Mouse (Mus musculus): ENCODE measurements around the gene Hist2h2be. TPM values are rescaled to one million over a fixed set of nuclear protein-coding genes. Genes with fewer than 3 reads are reported as not detected.
A peak's percentile ranks its signal among the peaks of the same experiment; 100 is the strongest.

The Hist2h2be gene
- total and polyA plus RNA-seq, 3 experiments: 2.3 to 3.8 (median 2.9) TPM

- no peak for TF ChIP-seq MYC (IDR thresholded peaks at IDR 0.05; ENCODE audit: low read depth, low read length)
- no peak for TF ChIP-seq JUND (conservative IDR thresholded peaks at IDR 0.05; ENCODE audit: low read depth, low read length)
- no peak for TF ChIP-seq BHLHE40 (IDR thresholded peaks at IDR 0.05; ENCODE audit: low read depth, low read length)
- TF ChIP-seq NELFE (IDR thresholded peaks at IDR 0.05; ENCODE audit: low read depth, low read length): no peak
- no peak for TF ChIP-seq ZC3H11A (IDR thresholded peaks at IDR 0.05; ENCODE audit: low read depth, low read length)
- H3K4me2 ChIP-seq (ENCODE audit: insufficient read depth, low read depth, poor library complexity, severe bottlenecking): peak overlapping the region; percentile 90
- H3K4me1 ChIP-seq (ENCODE audit: control insufficient read depth in 1 of 2, insufficient read depth in 2 of 2): peaks cover 5 to 21% of the 10 kb centered on the region in 2 experiments; a peak in 3 of 4 replicates
- H3K27me3 ChIP-seq (replicated peaks): no peaks in the 10 kb centered on the region
- no peak for DNase-seq (ENCODE audit: extremely low read depth)
- H3K36me3 ChIP-seq (replicated peaks in 1 of 2; ENCODE audit: control insufficient read depth in 1 of 2, insufficient read depth in 1 of 2, low read length in 1 of 2): peaks cover 12 to 44% of the 10 kb centered on the region in 2 experiments
- dilution Hi-C loops (cut with MboI; ENCODE audit: extremely low pct_ligation_motif_present, extremely low pct_unique_long_range_greater_than_20kb, low sequenced_read_pairs) (no loop called here), in situ Hi-C loops (cut with MboI; ENCODE audit: low pct_ligation_motif_present, low pct_unique_long_range_greater_than_20kb, low sequenced_read_pairs) (no loop called here)
- H3K27ac ChIP-seq (ENCODE audit: insufficient read depth, low read depth): no peak overlapping the region
- H3K9ac ChIP-seq (ENCODE audit: insufficient read depth, low read depth): peak overlapping the region; percentile 12; the same call in 1 of the 2 replicates
- peak overlapping the region in 2 of 3 experiments; percentile 56 to 59 for H3K4me3 ChIP-seq (replicated peaks in 1 of 3; ENCODE audit: low read depth in 2 of 3, low read length in 2 of 3, poor library complexity in 1 of 3)
- H3K79me2 ChIP-seq (replicated peaks; ENCODE audit: control insufficient read depth, extremely low read depth, insufficient read depth, poor library complexity, severe bottlenecking): no peaks in the 10 kb centered on the region
- H3K9me3 ChIP-seq (replicated peaks; ENCODE audit: low read length): no peaks in the 10 kb centered on the region
Measured at GRCm38 (mm10) chr3:96181510-96182381, 39.2 kb upstream of the Hist2h2be start.

GRCm38 (mm10) chr3:96182382-96182776 is 38.5 kb upstream of the Hist2h2be start:
- H3K27ac ChIP-seq (ENCODE audit: insufficient read depth, low read depth): no peak overlapping the region
- DNase-seq (ENCODE audit: extremely low read depth): no peak
- TF ChIP-seq ZNF384 (IDR thresholded peaks at IDR 0.05; ENCODE audit: low read depth, low read length) (no peak), CHD2 (IDR thresholded peaks at IDR 0.05; ENCODE audit: low read length) (no peak), ZMIZ1 (IDR thresholded peaks at IDR 0.05; ENCODE audit: low read depth, low read length) (no peak)
- H3K27me3 ChIP-seq (replicated peaks): no peaks in the 10 kb centered on the region
- H3K4me3 ChIP-seq (replicated peaks in 1 of 3; ENCODE audit: low read depth in 2 of 3, low read length in 2 of 3, poor library complexity in 1 of 3): no peak overlapping the region
- H3K4me1 ChIP-seq (ENCODE audit: control insufficient read depth in 1 of 2, insufficient read depth in 2 of 2): peaks cover 5 to 21% of the 10 kb centered on the region in 2 experiments; a peak in 3 of 4 replicates
- no peaks in the 10 kb centered on the region for H3K79me2 ChIP-seq (replicated peaks; ENCODE audit: control insufficient read depth, extremely low read depth, insufficient read depth, poor library complexity, severe bottlenecking)
- no peak overlapping the region for H3K9ac ChIP-seq (ENCODE audit: insufficient read depth, low read depth)
- dilution Hi-C loops (cut with MboI; ENCODE audit: extremely low pct_ligation_motif_present, extremely low pct_unique_long_range_greater_than_20kb, low sequenced_read_pairs) (no loop called here), in situ Hi-C loops (cut with MboI; ENCODE audit: low pct_ligation_motif_present, low pct_unique_long_range_greater_than_20kb, low sequenced_read_pairs) (no loop called here)
- no peaks in the 10 kb centered on the region for H3K9me3 ChIP-seq (replicated peaks; ENCODE audit: low read length)
- H3K4me2 ChIP-seq (ENCODE audit: insufficient read depth, low read depth, poor library complexity, severe bottlenecking): no peak overlapping the region
- H3K36me3 ChIP-seq (replicated peaks in 1 of 2; ENCODE audit: control insufficient read depth in 1 of 2, insufficient read depth in 1 of 2, low read length in 1 of 2): peaks cover 9 to 47% of the 10 kb centered on the region in 2 experiments

- Histone ChIP-seq H3K27ac (ENCODE audit: insufficient read depth, low read depth) (no peak overlapping the region), H3K79me2 (replicated peaks; ENCODE audit: control insufficient read depth, extremely low read depth, insufficient read depth, poor library complexity, severe bottlenecking) (no peaks in the 10 kb centered on the region), H3K27me3 (replicated peaks) (no peaks in the 10 kb centered on the region), H3K4me1 (ENCODE audit: control insufficient read depth in 1 of 2, insufficient read depth in 2 of 2) (peaks cover 2 to 16% of the 10 kb centered on the region in 2 experiments; a peak in 3 of 4 replicates), H3K4me3 (replicated peaks in 1 of 3; ENCODE audit: low read depth in 2 of 3, low read length in 2 of 3, poor library complexity in 1 of 3) (no peak overlapping the region), H3K4me2 (ENCODE audit: insufficient read depth, low read depth, poor library complexity, severe bottlenecking) (no peak overlapping the region), H3K9me3 (replicated peaks; ENCODE audit: low read length) (peaks cover 8% of the 10 kb centered on the region), H3K9ac (ENCODE audit: insufficient read depth, low read depth) (no peak overlapping the region), H3K36me3 (replicated peaks in 1 of 2; ENCODE audit: control insufficient read depth in 1 of 2, insufficient read depth in 1 of 2, low read length in 1 of 2) (peaks cover 21 to 77% of the 10 kb centered on the region in 2 experiments)
- dilution Hi-C loops (cut with MboI; ENCODE audit: extremely low pct_ligation_motif_present, extremely low pct_unique_long_range_greater_than_20kb, low sequenced_read_pairs) (no loop called here), in situ Hi-C loops (cut with MboI; ENCODE audit: low pct_ligation_motif_present, low pct_unique_long_range_greater_than_20kb, low sequenced_read_pairs) (no loop called here)
- TF ChIP-seq MEF2A (IDR thresholded peaks at IDR 0.05; ENCODE audit: borderline replicate concordance, low read depth, low read length) (no peak), TBP (conservative IDR thresholded peaks at IDR 0.05; ENCODE audit: low read depth, low read length) (no peak), MAZ (IDR thresholded peaks at IDR 0.05; ENCODE audit: low read depth, low read length) (no peak), ZKSCAN1 (IDR thresholded peaks at IDR 0.05; ENCODE audit: borderline replicate concordance, low read depth, low read length) (no peak), NRF1 (IDR thresholded peaks at IDR 0.05; ENCODE audit: low read depth, low read length) (no peak), HCFC1 (IDR thresholded peaks at IDR 0.05; ENCODE audit: low read depth, low read length) (no peak), POLR2AphosphoS2 (IDR thresholded peaks at IDR 0.05; ENCODE audit: low read depth, low read length) (no peak), CHD1 (IDR thresholded peaks at IDR 0.05; ENCODE audit: low read depth, low read length) (no peak), TCF12 (IDR thresholded peaks at IDR 0.05; ENCODE audit: low read depth, low read length) (no peak), MXI1 (IDR thresholded peaks at IDR 0.05; ENCODE audit: low read depth, low read length) (no peak), CTCF (conservative IDR thresholded peaks at IDR 0.05 in 1 of 2, IDR thresholded peaks at IDR 0.05 in 1 of 2; ENCODE audit: low read depth in 2 of 2, low read length in 2 of 2) (no peak), ZNF384 (IDR thresholded peaks at IDR 0.05; ENCODE audit: low read depth, low read length) (no peak), SMC3 (IDR thresholded peaks at IDR 0.05; ENCODE audit: low read depth, low read length) (no peak), MAFK (IDR thresholded peaks at IDR 0.05; ENCODE audit: insufficient replicate concordance, low read length) (no peak), ZC3H11A (IDR thresholded peaks at IDR 0.05; ENCODE audit: low read depth, low read length) (no peak), EP300 (IDR thresholded peaks at IDR 0.05; ENCODE audit: low read length) (no peak), ZMIZ1 (IDR thresholded peaks at IDR 0.05; ENCODE audit: low read depth, low read length) (no peak), USF2 (conservative IDR thresholded peaks at IDR 0.05; ENCODE audit: low read depth, low read length) (no peak), NELFE (IDR thresholded peaks at IDR 0.05; ENCODE audit: low read depth, low read length) (no peak)
- no peak for DNase-seq (ENCODE audit: extremely low read depth)
Measured at GRCm38 (mm10) chr3:96192977-96193376, 27.9 kb upstream of the Hist2h2be start.
